Mouse (Mus musculus): ENCODE data around the gene Orc3. TPM values are rescaled to one million over a fixed set of nuclear protein-coding genes. Genes with fewer than 3 reads are reported as not detected.

The Orc3 gene
- 101 and 102 TPM in 2 replicates for polyA plus RNA-seq (2014; fragmentation: Nextera tagmentation; extraction: Ambion mirVana)

DNA sequence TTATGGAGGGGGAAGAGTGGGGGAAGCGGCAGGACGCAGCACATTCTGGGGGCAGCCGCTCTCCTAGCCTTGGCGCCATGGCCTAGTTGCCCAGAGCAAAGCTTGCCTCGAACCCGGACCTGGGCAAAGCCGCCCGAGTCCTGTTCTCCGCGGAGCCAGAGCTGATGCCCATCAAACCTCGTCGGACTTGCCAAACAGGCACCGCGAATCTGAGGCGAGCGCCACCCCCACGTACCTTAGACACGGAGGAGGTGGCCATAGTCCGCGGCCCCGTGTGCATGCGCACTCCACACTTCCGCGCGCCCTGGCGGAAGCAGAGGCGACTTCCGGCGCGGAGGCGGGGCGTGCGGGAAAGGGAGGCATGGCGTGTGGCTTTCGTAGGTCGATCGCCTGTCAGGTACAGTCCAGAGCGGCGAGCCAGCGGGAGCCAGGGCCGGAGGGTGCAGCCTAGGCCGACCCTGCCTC is at the start of gene Orc3, which contains the start of gene Rars2:
Gene Orc3 (minus strand): TSS at position 315 of the 465 bp plus-strand sequence.
Gene Rars2 (plus strand): TSS at position 328 of the 465 bp plus-strand sequence.
- Histone ChIP-seq H3K4me3 (ENCODE audit: low read depth, low read length) (peak within 1 kb of the TSS; percentile 86), H3K27me3 (ENCODE audit: control insufficient read depth, insufficient read depth, low read length) (no peaks in the 10 kb centered on the region), H3K9me3 (ENCODE audit: control insufficient read depth, low read length) (no peaks in the 10 kb centered on the region), H3K27ac (ENCODE audit: low read depth, low read length) (peak within 1 kb of the TSS; percentile 84), H3K4me1 (ENCODE audit: control insufficient read depth, insufficient read depth, low read length) (peaks cover 21% of the 10 kb centered on the region), H3K36me3 (ENCODE audit: control insufficient read depth, insufficient read depth, low read length) (peaks cover 2% of the 10 kb centered on the region; the same call in 1 of the 2 replicates), H3K4me2 (ENCODE audit: low read depth, low read length) (peak within 1 kb of the TSS; percentile 94), H3K9ac (replicated peaks; ENCODE audit: low read depth, low read length) (peak within 1 kb of the TSS; percentile 78)
- peak; percentile 99 for ATAC-seq (ENCODE audit: low read depth)
- under 1% methylated on average over 42 of the region's 42 CpGs for WGBS

DNA sequence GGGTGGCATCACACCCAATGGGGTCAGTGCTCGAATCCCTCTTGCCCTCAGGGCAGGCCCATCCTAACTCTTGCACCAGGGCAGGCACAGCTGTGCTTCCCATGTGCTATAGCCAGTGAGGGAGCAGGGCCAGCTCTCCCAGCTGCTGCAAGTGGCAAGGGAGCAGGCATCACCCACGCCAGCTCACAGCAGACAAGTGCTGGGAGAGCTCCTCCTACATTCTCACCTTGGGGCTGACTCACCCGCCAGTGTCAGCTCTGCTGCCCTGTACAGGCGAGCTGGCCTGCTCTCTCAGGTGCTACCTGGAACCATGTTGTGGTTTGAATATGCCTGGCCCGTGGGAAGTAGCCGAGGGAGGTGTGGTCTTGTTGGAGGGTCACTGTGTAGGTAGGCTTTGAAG is 47.2 kb upstream of the Orc3 start:
- no peaks in the 10 kb centered on the region for H3K9me3 ChIP-seq (ENCODE audit: control insufficient read depth, low read length)
- no peaks in the 10 kb centered on the region for H3K4me1 ChIP-seq (ENCODE audit: control insufficient read depth, insufficient read depth, low read length)
- H3K4me2 ChIP-seq (ENCODE audit: low read depth, low read length) = no peak overlapping the region
- H3K9ac ChIP-seq (replicated peaks; ENCODE audit: low read depth, low read length) = no peak overlapping the region
- no peak overlapping the region for H3K4me3 ChIP-seq (ENCODE audit: low read depth, low read length)
- H3K27me3 ChIP-seq (ENCODE audit: control insufficient read depth, insufficient read depth, low read length) = no peaks in the 10 kb centered on the region
- peaks cover 54% of the 10 kb centered on the region for H3K36me3 ChIP-seq (ENCODE audit: control insufficient read depth, insufficient read depth, low read length)
- WGBS = 90% methylated on average over 6 of the region's 6 CpGs
- ATAC-seq (ENCODE audit: low read depth) = no peak
- no peak overlapping the region for H3K27ac ChIP-seq (ENCODE audit: low read depth, low read length)

DNA sequence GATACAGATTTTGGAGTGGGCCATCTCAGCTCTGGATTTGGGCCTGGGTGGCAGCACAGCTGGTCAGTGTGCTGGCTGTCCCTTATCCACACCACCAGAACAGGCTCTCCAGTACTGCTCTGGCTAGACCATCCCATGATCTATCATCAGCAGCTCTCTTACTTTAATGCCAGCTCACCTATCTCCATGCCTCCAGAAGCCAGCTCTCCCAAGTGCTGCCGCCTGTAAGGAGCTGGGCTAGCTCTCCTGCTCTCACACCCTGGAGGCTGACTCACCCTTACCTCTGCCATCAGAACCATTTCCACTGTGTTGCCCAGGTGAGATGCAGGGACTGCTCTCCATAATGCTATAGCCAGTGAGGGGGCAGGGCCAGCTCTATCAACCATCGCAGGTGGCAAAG is 46.8 kb upstream of the Orc3 start:
- Histone ChIP-seq H3K27ac (ENCODE audit: low read depth, low read length) (no peak overlapping the region), H3K4me1 (ENCODE audit: control insufficient read depth, insufficient read depth, low read length) (no peaks in the 10 kb centered on the region), H3K4me3 (ENCODE audit: low read depth, low read length) (no peak overlapping the region), H3K9ac (replicated peaks; ENCODE audit: low read depth, low read length) (no peak overlapping the region), H3K9me3 (ENCODE audit: control insufficient read depth, low read length) (no peaks in the 10 kb centered on the region), H3K27me3 (ENCODE audit: control insufficient read depth, insufficient read depth, low read length) (no peaks in the 10 kb centered on the region), H3K36me3 (ENCODE audit: control insufficient read depth, insufficient read depth, low read length) (peaks cover 53% of the 10 kb centered on the region), H3K4me2 (ENCODE audit: low read depth, low read length) (no peak overlapping the region)
- WGBS = 100% methylated on average over 2 of the region's 2 CpGs
- no peak for ATAC-seq (ENCODE audit: low read depth)

DNA sequence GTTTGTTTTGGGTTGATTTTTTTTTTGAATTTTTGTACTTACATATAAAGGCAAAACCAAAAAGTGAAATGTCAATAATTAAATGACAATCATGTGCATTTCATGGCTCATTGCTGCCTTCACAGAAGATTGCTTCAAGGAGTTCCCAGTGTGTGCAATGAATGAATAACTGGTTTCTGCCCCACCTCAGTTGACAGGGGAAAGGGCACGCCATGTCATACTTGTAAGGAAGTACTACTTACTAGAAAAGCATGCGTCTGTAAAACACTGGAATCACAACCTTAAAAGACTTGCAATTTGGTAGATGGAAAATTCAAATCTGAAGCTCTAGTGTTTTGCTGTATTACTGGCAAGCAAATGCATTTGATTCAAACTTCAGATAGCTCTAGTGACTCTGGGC is 44.3 kb upstream of the Orc3 start:
- peaks cover 59% of the 10 kb centered on the region for H3K36me3 ChIP-seq (ENCODE audit: control insufficient read depth, insufficient read depth, low read length)
- H3K27me3 ChIP-seq (ENCODE audit: control insufficient read depth, insufficient read depth, low read length) = no peaks in the 10 kb centered on the region
- no peaks in the 10 kb centered on the region for H3K4me1 ChIP-seq (ENCODE audit: control insufficient read depth, insufficient read depth, low read length)
- no peak overlapping the region for H3K4me2 ChIP-seq (ENCODE audit: low read depth, low read length)
- H3K27ac ChIP-seq (ENCODE audit: low read depth, low read length) = no peak overlapping the region
- no peaks in the 10 kb centered on the region for H3K9me3 ChIP-seq (ENCODE audit: control insufficient read depth, low read length)
- H3K4me3 ChIP-seq (ENCODE audit: low read depth, low read length) = no peak overlapping the region
- ATAC-seq (ENCODE audit: low read depth) = no peak
- WGBS = 91% methylated on average over 2 of the region's 2 CpGs
- H3K9ac ChIP-seq (replicated peaks; ENCODE audit: low read depth, low read length) = no peak overlapping the region

DNA sequence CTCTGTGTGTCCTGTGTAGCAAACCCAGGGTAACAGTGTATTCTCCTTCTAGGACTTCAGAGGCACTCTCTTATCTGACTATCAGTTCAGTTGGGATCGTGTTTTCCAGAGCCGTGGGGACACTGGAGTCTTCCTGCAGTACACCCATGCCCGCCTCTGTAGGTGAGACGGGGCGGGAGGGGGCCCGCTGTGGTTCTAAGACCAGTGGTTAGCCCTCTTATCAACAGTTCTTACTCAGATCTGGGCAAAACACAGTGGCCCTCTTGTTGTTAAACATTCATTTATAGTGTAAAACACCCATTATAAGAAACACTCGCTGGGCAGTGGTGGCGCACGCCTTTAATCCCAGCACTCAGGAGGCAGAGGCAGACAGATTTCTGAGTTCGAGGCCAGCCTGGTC is 41.4 kb upstream of the Orc3 start:
- H3K4me1 ChIP-seq (ENCODE audit: control insufficient read depth, insufficient read depth, low read length) = no peaks in the 10 kb centered on the region
- no peaks in the 10 kb centered on the region for H3K9me3 ChIP-seq (ENCODE audit: control insufficient read depth, low read length)
- H3K9ac ChIP-seq (replicated peaks; ENCODE audit: low read depth, low read length) = no peak overlapping the region
- 98% methylated on average over 10 of the region's 10 CpGs for WGBS
- H3K4me2 ChIP-seq (ENCODE audit: low read depth, low read length) = no peak overlapping the region
- no peak overlapping the region for H3K4me3 ChIP-seq (ENCODE audit: low read depth, low read length)
- ATAC-seq (ENCODE audit: low read depth) = no peak
- no peaks in the 10 kb centered on the region for H3K27me3 ChIP-seq (ENCODE audit: control insufficient read depth, insufficient read depth, low read length)
- H3K27ac ChIP-seq (ENCODE audit: low read depth, low read length) = no peak overlapping the region
- peaks cover 59% of the 10 kb centered on the region for H3K36me3 ChIP-seq (ENCODE audit: control insufficient read depth, insufficient read depth, low read length)

DNA sequence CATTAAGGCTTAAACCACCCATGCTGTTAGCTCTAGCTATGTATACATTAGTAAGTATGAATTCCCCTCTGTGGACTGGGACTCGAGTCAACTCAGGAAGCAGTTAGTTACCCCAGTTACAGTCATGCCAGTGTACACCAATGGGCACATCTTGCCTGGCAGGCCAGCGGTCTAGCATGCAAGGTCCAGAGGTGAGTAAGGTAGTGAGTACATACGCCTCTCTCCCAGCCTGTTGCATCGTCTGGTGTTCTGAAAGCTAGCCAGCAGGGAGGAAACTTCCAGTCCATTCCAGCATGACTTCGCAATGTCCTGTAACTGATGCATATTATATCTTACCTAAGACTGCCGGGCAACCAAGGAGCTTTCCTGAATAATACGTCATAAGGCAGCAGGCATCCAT is 38.4 kb upstream of the Orc3 start:
- no peaks in the 10 kb centered on the region for H3K4me1 ChIP-seq (ENCODE audit: control insufficient read depth, insufficient read depth, low read length)
- no peaks in the 10 kb centered on the region for H3K9me3 ChIP-seq (ENCODE audit: control insufficient read depth, low read length)
- H3K4me3 ChIP-seq (ENCODE audit: low read depth, low read length) = no peak overlapping the region
- ATAC-seq (ENCODE audit: low read depth) = no peak
- peaks cover 46% of the 10 kb centered on the region for H3K36me3 ChIP-seq (ENCODE audit: control insufficient read depth, insufficient read depth, low read length)
- H3K9ac ChIP-seq (replicated peaks; ENCODE audit: low read depth, low read length) = no peak overlapping the region
- H3K4me2 ChIP-seq (ENCODE audit: low read depth, low read length) = no peak overlapping the region
- no peaks in the 10 kb centered on the region for H3K27me3 ChIP-seq (ENCODE audit: control insufficient read depth, insufficient read depth, low read length)
- WGBS = 96% methylated on average over 7 of the region's 7 CpGs
- H3K27ac ChIP-seq (ENCODE audit: low read depth, low read length) = no peak overlapping the region

DNA sequence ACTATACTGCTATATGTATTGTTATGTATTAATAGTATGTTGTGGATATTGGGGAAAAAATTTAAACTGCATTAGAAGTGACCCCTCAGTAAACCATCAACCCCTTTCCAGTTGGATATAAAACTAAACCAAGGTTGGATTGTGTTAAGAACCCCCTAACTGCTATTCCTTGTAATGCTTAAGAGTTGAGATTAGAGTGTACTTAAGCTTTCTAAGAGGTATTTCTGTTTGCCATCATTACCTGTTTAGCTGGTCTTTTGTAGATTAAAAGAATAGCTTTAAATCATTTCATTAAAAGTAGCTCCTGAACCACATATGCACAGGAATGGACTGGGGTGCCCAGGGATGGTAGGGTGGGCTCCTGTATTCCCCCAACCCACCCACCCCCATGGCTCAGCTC is 30.0 kb upstream of the Orc3 start:
- ATAC-seq (ENCODE audit: low read depth) = no peak
- H3K36me3 ChIP-seq (ENCODE audit: control insufficient read depth, insufficient read depth, low read length) = peaks cover 27% of the 10 kb centered on the region; the same call in 1 of the 2 replicates
- H3K9me3 ChIP-seq (ENCODE audit: control insufficient read depth, low read length) = no peaks in the 10 kb centered on the region
- no peak overlapping the region for H3K4me3 ChIP-seq (ENCODE audit: low read depth, low read length)
- no peaks in the 10 kb centered on the region for H3K4me1 ChIP-seq (ENCODE audit: control insufficient read depth, insufficient read depth, low read length)
- H3K9ac ChIP-seq (replicated peaks; ENCODE audit: low read depth, low read length) = no peak overlapping the region
- no peaks in the 10 kb centered on the region for H3K27me3 ChIP-seq (ENCODE audit: control insufficient read depth, insufficient read depth, low read length)
- no peak overlapping the region for H3K4me2 ChIP-seq (ENCODE audit: low read depth, low read length)
- no peak overlapping the region for H3K27ac ChIP-seq (ENCODE audit: low read depth, low read length)

DNA sequence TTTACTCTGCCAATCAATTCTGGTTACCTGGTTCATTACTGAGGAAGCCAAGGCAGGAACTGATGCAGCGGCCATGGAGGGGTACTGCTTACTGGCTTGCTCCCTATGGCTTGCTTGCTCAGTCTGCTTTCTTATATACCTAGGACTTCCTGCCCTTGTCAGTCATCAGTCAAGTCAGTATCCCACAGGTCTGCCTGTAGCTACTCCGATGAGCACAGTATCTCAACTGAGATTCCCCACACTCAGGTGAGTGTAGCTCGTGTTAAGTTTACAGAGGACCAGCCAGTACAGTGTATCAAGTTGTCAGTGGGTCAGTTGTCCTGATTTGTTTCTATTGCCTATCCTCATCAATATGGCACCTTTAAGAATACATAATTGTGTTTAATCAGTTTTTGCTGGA is 26.0 kb upstream of the Orc3 start:
- no peak overlapping the region for H3K4me2 ChIP-seq (ENCODE audit: low read depth, low read length)
- ATAC-seq (ENCODE audit: low read depth) = no peak
- H3K4me1 ChIP-seq (ENCODE audit: control insufficient read depth, insufficient read depth, low read length) = no peaks in the 10 kb centered on the region
- 95% methylated on average over 3 of the region's 3 CpGs for WGBS
- no peaks in the 10 kb centered on the region for H3K27me3 ChIP-seq (ENCODE audit: control insufficient read depth, insufficient read depth, low read length)
- no peak overlapping the region for H3K9ac ChIP-seq (replicated peaks; ENCODE audit: low read depth, low read length)
- H3K27ac ChIP-seq (ENCODE audit: low read depth, low read length) = no peak overlapping the region
- H3K4me3 ChIP-seq (ENCODE audit: low read depth, low read length) = no peak overlapping the region
- no peaks in the 10 kb centered on the region for H3K9me3 ChIP-seq (ENCODE audit: control insufficient read depth, low read length)
- H3K36me3 ChIP-seq (ENCODE audit: control insufficient read depth, insufficient read depth, low read length) = peaks cover 15% of the 10 kb centered on the region; the same call in 1 of the 2 replicates

DNA sequence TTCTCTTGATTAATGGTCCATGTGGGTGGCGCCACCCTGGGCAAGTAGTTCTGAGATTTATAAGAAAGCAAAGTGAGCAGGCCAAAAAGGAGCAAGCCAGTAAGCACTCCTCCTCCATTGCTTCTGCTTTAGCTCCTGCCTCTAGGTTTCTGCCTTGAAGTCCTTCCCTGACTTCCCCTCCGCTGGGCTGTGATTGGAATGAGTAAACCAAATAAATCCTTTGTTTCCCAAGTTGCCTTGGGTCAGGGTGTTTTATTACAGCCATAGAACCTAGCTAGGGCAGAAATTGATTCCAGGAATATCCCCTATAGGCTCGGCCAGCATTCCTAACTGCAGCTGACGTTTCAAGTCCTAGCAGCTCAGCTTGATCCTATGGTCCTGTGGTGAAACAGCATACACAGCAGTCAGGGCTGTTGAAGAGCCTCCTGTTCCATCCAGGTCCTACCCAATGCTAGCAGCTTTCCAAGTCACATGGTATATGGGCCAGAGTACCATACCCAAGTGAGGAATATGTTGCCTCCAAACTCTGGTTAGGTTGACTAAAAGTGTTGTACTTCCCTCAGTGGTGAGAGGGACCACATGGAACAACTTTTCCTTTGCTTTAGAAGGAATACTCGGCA is 25.1 kb upstream of the Orc3 start:
- Histone ChIP-seq H3K4me2 (ENCODE audit: low read depth, low read length) (no peak overlapping the region), H3K27me3 (ENCODE audit: control insufficient read depth, insufficient read depth, low read length) (no peaks in the 10 kb centered on the region), H3K9me3 (ENCODE audit: control insufficient read depth, low read length) (no peaks in the 10 kb centered on the region), H3K36me3 (ENCODE audit: control insufficient read depth, insufficient read depth, low read length) (peaks cover 15% of the 10 kb centered on the region; the same call in 1 of the 2 replicates), H3K4me3 (ENCODE audit: low read depth, low read length) (no peak overlapping the region), H3K4me1 (ENCODE audit: control insufficient read depth, insufficient read depth, low read length) (no peaks in the 10 kb centered on the region), H3K27ac (ENCODE audit: low read depth, low read length) (no peak overlapping the region), H3K9ac (replicated peaks; ENCODE audit: low read depth, low read length) (no peak overlapping the region)
- 72% methylated on average over 5 of the region's 5 CpGs for WGBS
- ATAC-seq (ENCODE audit: low read depth) = no peak
